Mouse (Mus musculus) c-Kit-positive CD71-positive TER-119-negative erythroid progenitor cells, embryonic 14.5 days (primary cell): ENCODE data around the gene Spin2g.
"Not testable (repeated sequence)": the region's sequence is repeated elsewhere in the genome, so short reads cannot be mapped to it uniquely, and the experiment has no call there.

Experiments used
- DNase-seq: peaks from one replicate; pipeline ENCODE4 v3.0.0-alpha.2; 2013; ENCODE audit warnings: low read depth

Spin2g gene

GRCm38 (mm10) chrX:34238633-34239032 lies at the start of gene Spin2g:
Spin2g (minus strand) TSS chrX:34238733.
- DNase-seq = not testable (repeated sequence)
